Mouse (Mus musculus): Measurements from ENCODE around the gene Orai2. TPM values are rescaled to one million over a fixed set of nuclear protein-coding genes. Genes with fewer than 3 reads are reported as not detected.
A peak's percentile ranks its signal among the peaks of the same experiment; 100 is the strongest.

The Orai2 gene
- total and polyA plus RNA-seq, 2 experiments from 2014 or later = 56.8 to 122 TPM

DNA sequence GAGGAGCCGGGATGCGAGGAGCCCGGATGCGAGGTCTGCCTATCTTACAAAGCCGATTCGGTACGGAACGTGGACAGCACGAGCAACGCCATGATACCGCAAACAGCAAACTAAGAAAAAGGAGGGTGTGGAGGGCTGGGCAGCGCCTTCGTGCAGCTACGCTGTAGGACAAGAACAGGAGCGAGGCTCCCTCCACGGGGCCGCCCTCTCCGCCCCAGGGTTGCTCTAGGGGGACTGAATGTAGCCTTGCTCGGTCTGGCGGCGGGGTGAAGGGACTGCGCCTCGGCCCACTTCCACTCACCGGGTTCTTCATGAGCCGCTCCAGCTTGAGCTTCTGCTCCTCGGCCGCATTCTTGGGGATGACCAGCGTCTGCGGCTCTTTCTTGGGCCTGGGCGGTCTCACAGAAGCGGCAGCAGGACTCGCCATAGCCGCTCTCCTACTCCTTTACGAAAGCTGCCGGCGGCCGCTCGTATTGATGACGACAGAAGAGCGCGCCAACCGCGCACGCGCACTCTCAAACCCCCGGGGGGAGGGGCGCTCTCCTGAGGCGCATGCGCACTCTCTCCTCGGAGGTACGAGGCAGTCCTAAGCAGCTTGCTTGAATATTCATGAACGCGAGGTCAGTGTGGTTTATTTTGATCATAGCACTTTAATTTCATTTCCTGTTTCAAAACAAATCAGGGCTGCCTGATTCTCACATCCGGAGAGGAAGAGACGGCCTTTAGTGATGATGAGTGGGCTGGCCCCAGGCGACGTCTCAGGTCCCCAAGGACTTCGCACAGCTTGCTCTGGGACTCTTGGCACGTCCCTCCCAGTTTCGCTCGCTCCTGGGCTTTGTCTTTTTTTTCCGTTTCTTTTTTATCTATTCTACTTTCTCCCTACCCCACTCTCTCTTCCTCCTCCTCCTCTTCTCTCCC is 28.2 kb upstream of the Orai2 start, which contains the start of gene Prkrip1:
TSS of gene Prkrip1 (minus strand) at position 490 of the 918 bp plus-strand sequence.
- WGBS = under 1% methylated on average over 62 of the region's 62 CpGs
- no peaks in the 10 kb centered on the region for H3K9me3 ChIP-seq (ENCODE audit: low read length)
- peak within 1 kb of the TSS; percentile 97 for H3K4me3 ChIP-seq (ENCODE audit: low read length)
- ATAC-seq = peak; percentile 90
- peak within 1 kb of the TSS; percentile 92 for H3K9ac ChIP-seq (replicated peaks; ENCODE audit: low read length)
- peak within 1 kb of the TSS; percentile 97 for H3K4me2 ChIP-seq (ENCODE audit: low read depth, low read length)
- H3K36me3 ChIP-seq (ENCODE audit: insufficient read depth, low read length) = peaks cover 20% of the 10 kb centered on the region; the same call in 1 of the 2 replicates
- peaks cover 6% of the 10 kb centered on the region; the same call in 1 of the 2 replicates for H3K4me1 ChIP-seq (ENCODE audit: insufficient read depth, low read length)
- no peak for TF ChIP-seq CTCF (IDR thresholded peaks at IDR 0.05; ENCODE audit: low read depth)
- DNase-seq (ENCODE audit: low spot score) = peak; percentile 98
- peak within 1 kb of the TSS; percentile 82 for H3K27ac ChIP-seq
- H3K27me3 ChIP-seq (ENCODE audit: insufficient read depth, low read length) = no peaks in the 10 kb centered on the region

DNA sequence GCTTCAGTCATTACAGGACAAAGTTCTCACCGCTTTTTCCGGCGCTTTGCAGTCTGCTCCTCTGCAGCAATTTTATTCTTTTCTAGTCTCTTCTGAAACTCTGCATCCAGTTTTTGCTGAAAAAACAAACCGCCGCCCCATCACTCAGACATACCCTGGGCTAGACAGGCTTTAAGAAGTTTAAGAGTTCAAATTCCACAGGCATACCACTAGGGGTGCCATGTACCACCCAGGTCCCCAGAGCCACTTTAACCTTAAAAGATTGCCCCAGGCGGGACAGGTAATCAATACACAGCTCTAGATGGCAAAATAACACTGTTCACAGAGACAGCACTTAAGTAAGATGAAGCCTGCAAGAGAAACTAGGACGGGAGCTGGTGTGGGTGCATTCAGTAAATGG is 21.4 kb upstream of the Orai2 start:
- H3K27me3 ChIP-seq (ENCODE audit: insufficient read depth, low read length) = no peaks in the 10 kb centered on the region
- no peak overlapping the region for H3K4me3 ChIP-seq (ENCODE audit: low read length)
- no peaks in the 10 kb centered on the region for H3K4me1 ChIP-seq (ENCODE audit: insufficient read depth, low read length)
- ATAC-seq (0 out of 2 replicates have a peak, but pooled peaks have one; percentile 5), DNase-seq (ENCODE audit: low spot score) (no peak)
- TF ChIP-seq CTCF (IDR thresholded peaks at IDR 0.05; ENCODE audit: low read depth) = peak; percentile 37
- WGBS = 85% methylated on average over 7 of the region's 7 CpGs
- no peak overlapping the region for H3K9ac ChIP-seq (replicated peaks; ENCODE audit: low read length)
- no peak overlapping the region for H3K27ac ChIP-seq
- H3K36me3 ChIP-seq (ENCODE audit: insufficient read depth, low read length) = peaks cover 40% of the 10 kb centered on the region
- H3K4me2 ChIP-seq (ENCODE audit: low read depth, low read length) = no peak overlapping the region
- no peaks in the 10 kb centered on the region for H3K9me3 ChIP-seq (ENCODE audit: low read length)

DNA sequence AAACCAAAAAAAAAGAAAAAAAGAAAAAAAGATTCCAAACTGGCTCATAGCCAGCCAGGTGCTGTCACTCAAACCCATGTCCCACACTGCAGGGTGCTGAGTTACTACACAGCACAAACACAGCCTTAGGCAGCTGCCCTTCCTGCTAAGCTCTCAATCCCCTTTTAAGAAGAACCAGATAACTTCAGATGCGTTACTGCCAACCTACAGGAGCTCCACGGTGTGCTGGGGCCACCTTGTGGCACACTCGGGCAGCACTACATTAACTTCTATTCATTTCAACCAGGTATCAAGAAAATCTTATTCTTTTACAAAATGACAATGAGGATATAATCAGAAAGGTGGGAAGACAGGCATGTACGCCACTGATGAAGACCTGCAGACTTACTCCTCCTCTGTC is 16.2 kb upstream of the Orai2 start:
- Histone ChIP-seq H3K4me3 (ENCODE audit: low read length) (no peak overlapping the region), H3K9ac (replicated peaks; ENCODE audit: low read length) (no peak overlapping the region), H3K36me3 (ENCODE audit: insufficient read depth, low read length) (peaks cover 35% of the 10 kb centered on the region), H3K4me1 (ENCODE audit: insufficient read depth, low read length) (no peaks in the 10 kb centered on the region), H3K27ac (no peak overlapping the region), H3K4me2 (ENCODE audit: low read depth, low read length) (no peak overlapping the region), H3K9me3 (ENCODE audit: low read length) (no peaks in the 10 kb centered on the region), H3K27me3 (ENCODE audit: insufficient read depth, low read length) (no peaks in the 10 kb centered on the region)
- 37% methylated on average over 4 of the region's 4 CpGs for WGBS
- peak; percentile 53; the same call in 1 of the 2 replicates for ATAC-seq
- TF ChIP-seq CTCF (IDR thresholded peaks at IDR 0.05; ENCODE audit: low read depth) = peak; percentile 92
- DNase-seq (ENCODE audit: low spot score) = peak; percentile 75

DNA sequence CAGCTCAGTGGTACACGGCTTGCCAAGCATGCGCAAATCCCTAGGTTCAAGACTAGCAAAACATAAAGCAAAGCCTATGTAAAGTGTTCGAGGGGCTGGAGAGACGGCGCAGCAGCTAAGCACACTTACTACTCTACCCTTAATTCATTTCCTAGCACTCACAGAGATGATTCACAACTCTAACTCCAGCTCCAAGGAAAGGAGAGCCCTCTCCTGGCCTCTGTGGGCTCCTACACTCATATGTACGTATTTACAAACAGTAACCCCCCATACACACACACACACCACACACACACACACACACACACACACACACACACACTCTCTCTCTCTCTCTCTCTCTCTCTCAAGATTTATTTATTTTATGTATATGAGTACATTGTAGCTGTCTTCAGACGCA is 13.3 kb upstream of the Orai2 start:
- no peak overlapping the region for H3K4me2 ChIP-seq (ENCODE audit: low read depth, low read length)
- TF ChIP-seq CTCF (IDR thresholded peaks at IDR 0.05; ENCODE audit: low read depth) = peak; percentile 47
- no peaks in the 10 kb centered on the region for H3K9me3 ChIP-seq (ENCODE audit: low read length)
- no peaks in the 10 kb centered on the region for H3K27me3 ChIP-seq (ENCODE audit: insufficient read depth, low read length)
- 89% methylated on average over 7 of the region's 7 CpGs for WGBS
- DNase-seq (ENCODE audit: low spot score) = no peak
- peaks cover 54% of the 10 kb centered on the region for H3K36me3 ChIP-seq (ENCODE audit: insufficient read depth, low read length)
- no peak overlapping the region for H3K4me3 ChIP-seq (ENCODE audit: low read length)
- ATAC-seq = no peak
- H3K9ac ChIP-seq (replicated peaks; ENCODE audit: low read length) = no peak overlapping the region
- no peaks in the 10 kb centered on the region for H3K4me1 ChIP-seq (ENCODE audit: insufficient read depth, low read length)
- H3K27ac ChIP-seq = no peak overlapping the region

DNA sequence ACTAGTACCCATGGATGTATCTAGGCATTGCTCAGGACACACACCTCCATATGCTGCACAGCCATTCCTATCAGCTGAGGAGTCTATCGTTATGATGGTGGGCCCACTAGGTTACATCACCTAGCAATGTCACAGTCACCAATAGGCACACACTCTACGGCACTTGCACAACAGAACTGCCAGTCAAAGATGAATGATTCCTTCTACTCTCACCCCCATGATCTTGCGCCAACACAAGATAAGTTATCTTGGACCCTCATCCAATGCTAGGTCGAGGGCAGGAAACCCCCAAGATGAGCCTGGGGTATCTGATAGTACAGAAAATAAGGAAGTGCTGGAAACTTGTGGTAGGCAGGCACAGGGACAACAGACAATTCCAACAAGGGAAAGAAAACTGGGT is 12.3 kb upstream of the Orai2 start:
- DNase-seq (ENCODE audit: low spot score) = no peak
- no peak overlapping the region for H3K9ac ChIP-seq (replicated peaks; ENCODE audit: low read length)
- no peak overlapping the region for H3K27ac ChIP-seq
- no peaks in the 10 kb centered on the region for H3K27me3 ChIP-seq (ENCODE audit: insufficient read depth, low read length)
- TF ChIP-seq CTCF (IDR thresholded peaks at IDR 0.05; ENCODE audit: low read depth) = no peak
- peaks cover 57% of the 10 kb centered on the region for H3K36me3 ChIP-seq (ENCODE audit: insufficient read depth, low read length)
- no peaks in the 10 kb centered on the region for H3K4me1 ChIP-seq (ENCODE audit: insufficient read depth, low read length)
- no peak overlapping the region for H3K4me2 ChIP-seq (ENCODE audit: low read depth, low read length)
- ATAC-seq = no peak
- no peaks in the 10 kb centered on the region for H3K9me3 ChIP-seq (ENCODE audit: low read length)
- WGBS = 95% methylated on average over 4 of the region's 4 CpGs
- H3K4me3 ChIP-seq (ENCODE audit: low read length) = no peak overlapping the region

DNA sequence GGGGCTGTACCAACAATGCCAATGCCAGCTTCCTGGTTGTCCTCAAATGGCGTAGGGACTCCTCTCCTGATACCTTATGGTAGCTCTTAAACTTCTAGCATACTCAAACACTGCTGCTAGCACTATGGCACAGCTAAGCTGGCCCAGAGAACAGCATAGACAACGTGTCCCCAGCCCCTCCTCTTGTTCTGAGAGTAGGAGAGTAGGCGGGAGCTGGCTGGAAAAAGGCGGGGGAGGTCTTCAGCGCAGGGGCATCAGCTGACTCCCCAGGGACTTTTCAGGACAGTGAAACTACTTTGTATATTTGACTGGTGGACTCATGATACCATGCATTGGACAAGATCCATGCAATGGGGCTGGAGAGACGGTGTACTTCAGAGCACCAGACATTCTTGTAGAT is 11.5 kb upstream of the Orai2 start:
- ATAC-seq = no peak
- 91% methylated on average over 6 of the region's 6 CpGs for WGBS
- no peak for DNase-seq (ENCODE audit: low spot score)
- Histone ChIP-seq H3K9ac (replicated peaks; ENCODE audit: low read length) (no peak overlapping the region), H3K27ac (no peak overlapping the region), H3K9me3 (ENCODE audit: low read length) (no peaks in the 10 kb centered on the region), H3K36me3 (ENCODE audit: insufficient read depth, low read length) (peaks cover 60% of the 10 kb centered on the region), H3K27me3 (ENCODE audit: insufficient read depth, low read length) (no peaks in the 10 kb centered on the region), H3K4me2 (ENCODE audit: low read depth, low read length) (no peak overlapping the region), H3K4me1 (ENCODE audit: insufficient read depth, low read length) (no peaks in the 10 kb centered on the region), H3K4me3 (ENCODE audit: low read length) (no peak overlapping the region)
- TF ChIP-seq CTCF (IDR thresholded peaks at IDR 0.05; ENCODE audit: low read depth) = no peak

DNA sequence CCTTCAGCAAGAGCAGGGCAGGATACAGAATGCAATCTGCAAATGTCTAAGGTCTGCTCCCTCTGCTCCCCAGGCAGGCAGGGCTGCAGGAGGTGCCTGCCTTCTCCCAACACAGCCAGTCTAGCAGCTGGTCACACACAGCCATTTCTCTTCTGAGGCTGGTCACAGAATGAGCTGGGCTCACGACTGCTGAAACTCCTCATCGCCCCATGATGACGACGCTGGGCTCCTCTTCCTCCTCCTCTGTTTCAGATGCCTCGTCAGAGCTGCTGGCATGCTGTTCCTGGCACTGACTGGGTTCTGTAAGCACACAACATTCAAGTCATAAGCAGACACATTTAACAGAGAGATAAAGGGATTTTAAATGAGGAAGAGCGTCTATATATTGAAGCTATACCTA is 10.7 kb upstream of the Orai2 start:
- TF ChIP-seq CTCF (IDR thresholded peaks at IDR 0.05; ENCODE audit: low read depth) = no peak
- Histone ChIP-seq H3K27me3 (ENCODE audit: insufficient read depth, low read length) (no peaks in the 10 kb centered on the region), H3K27ac (no peak overlapping the region), H3K9ac (replicated peaks; ENCODE audit: low read length) (no peak overlapping the region), H3K36me3 (ENCODE audit: insufficient read depth, low read length) (peaks cover 59% of the 10 kb centered on the region), H3K4me3 (ENCODE audit: low read length) (no peak overlapping the region), H3K4me1 (ENCODE audit: insufficient read depth, low read length) (no peaks in the 10 kb centered on the region), H3K4me2 (ENCODE audit: low read depth, low read length) (no peak overlapping the region), H3K9me3 (ENCODE audit: low read length) (no peaks in the 10 kb centered on the region)
- ATAC-seq (no peak), DNase-seq (ENCODE audit: low spot score) (no peak)
- WGBS = 87% methylated on average over 6 of the region's 6 CpGs

Data from hindbrain, postnatal 0 days (tissue).